Mouse (Mus musculus): Measurements from ENCODE around the gene Svs6. TPM values are rescaled to one million over a fixed set of nuclear protein-coding genes. Genes with fewer than 3 reads are reported as not detected.
"Not testable (repeated sequence)": the region's sequence is repeated elsewhere in the genome, so short reads cannot be mapped to it uniquely, and the experiment has no call there.

Svs6 gene
- polyA plus RNA-seq (2014; fragmentation: Nextera tagmentation; extraction: Ambion mirVana) = not detected in 2 replicates

DNA sequence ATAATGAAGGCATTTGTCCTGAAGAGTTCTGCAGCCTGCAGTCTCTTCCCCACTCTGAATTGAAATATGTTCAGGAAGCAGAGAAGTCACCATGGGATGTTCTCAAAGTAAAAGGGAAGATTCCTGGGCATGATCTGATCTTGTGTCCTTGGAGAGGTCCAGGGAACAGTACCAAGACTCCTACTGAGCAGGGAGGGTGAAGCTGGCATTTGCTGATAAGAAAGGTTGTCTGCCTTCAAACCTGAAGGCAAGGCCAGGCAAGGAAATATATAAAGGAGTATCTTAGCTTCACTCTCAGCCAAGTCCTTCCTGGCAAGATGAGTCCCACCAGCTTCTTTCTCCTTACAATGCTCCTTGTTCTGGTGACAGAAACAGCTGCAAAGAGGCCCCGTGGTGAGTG is at the start of gene Svs6:
Gene Svs6, plus strand, starts transcription at position 301 of the 400 bp plus-strand sequence.
- H3K27me3 ChIP-seq (ENCODE audit: control insufficient read depth, insufficient read depth, low read length); H3K9ac ChIP-seq (ENCODE audit: low read length): not testable (repeated sequence)
- WGBS = 88% methylated on average over 1 of the region's 1 CpGs

GRCm38 (mm10) chr2:164278359-164278758 is 38.2 kb upstream of the Svs6 start, which contains the start of gene Svs4:
Svs4 (minus strand) TSS chr2:164278459.
- Histone ChIP-seq H3K4me1 (ENCODE audit: control insufficient read depth, insufficient read depth, low read length) (no peaks in the 10 kb centered on the region), H3K4me2 (ENCODE audit: low read depth, severe bottlenecking) (no peak within 1 kb of the TSS), H3K9ac (ENCODE audit: low read length) (no peak within 1 kb of the TSS), H3K4me3 (ENCODE audit: low read depth, low read length) (no peak within 1 kb of the TSS), H3K27ac (replicated peaks; ENCODE audit: low read depth, low read length) (no peak within 1 kb of the TSS), H3K27me3 (ENCODE audit: control insufficient read depth, insufficient read depth, low read length) (no peaks in the 10 kb centered on the region), H3K36me3 (ENCODE audit: control insufficient read depth, insufficient read depth, low read length) (no peaks in the 10 kb centered on the region), H3K9me3 (ENCODE audit: control insufficient read depth, low read length) (no peaks in the 10 kb centered on the region)
- no peak for DNase-seq (ENCODE audit: low spot score)
- ATAC-seq (ENCODE audit: insufficient number of reproducible peaks, low FRiP score, low TSS enrichment, low read depth) = no peak
- WGBS = 95% methylated on average over 4 of the region's 4 CpGs

More for the DNA sequence above, at the start of gene Svs6:
- not testable (repeated sequence) for H3K36me3 ChIP-seq (ENCODE audit: control insufficient read depth, insufficient read depth, low read length); H3K4me1 ChIP-seq (ENCODE audit: control insufficient read depth, insufficient read depth, low read length); H3K4me2 ChIP-seq (ENCODE audit: low read depth, severe bottlenecking); ATAC-seq (ENCODE audit: insufficient number of reproducible peaks, low FRiP score, low TSS enrichment, low read depth); H3K27ac ChIP-seq (replicated peaks; ENCODE audit: low read depth, low read length); H3K4me3 ChIP-seq (ENCODE audit: low read depth, low read length); H3K9me3 ChIP-seq (ENCODE audit: control insufficient read depth, low read length); DNase-seq (ENCODE audit: low spot score)

- not testable (repeated sequence) for H3K36me3 ChIP-seq (ENCODE audit: control insufficient read depth, insufficient read depth, low read length); H3K4me1 ChIP-seq (ENCODE audit: control insufficient read depth, insufficient read depth, low read length); ATAC-seq (ENCODE audit: insufficient number of reproducible peaks, low FRiP score, low TSS enrichment, low read depth); H3K4me2 ChIP-seq (ENCODE audit: low read depth, severe bottlenecking); H3K27me3 ChIP-seq (ENCODE audit: control insufficient read depth, insufficient read depth, low read length); H3K9me3 ChIP-seq (ENCODE audit: control insufficient read depth, low read length); H3K9ac ChIP-seq (ENCODE audit: low read length); H3K27ac ChIP-seq (replicated peaks; ENCODE audit: low read depth, low read length); H3K4me3 ChIP-seq (ENCODE audit: low read depth, low read length); DNase-seq (ENCODE audit: low spot score)
- 88% methylated on average over 1 of the region's 1 CpGs for WGBS
Measured at GRCm38 (mm10) chr2:164288968-164289367, 27.6 kb upstream of the Svs6 start, which contains the start of gene Svs3a. Svs3a (plus strand) TSS chr2:164289268.

DNA sequence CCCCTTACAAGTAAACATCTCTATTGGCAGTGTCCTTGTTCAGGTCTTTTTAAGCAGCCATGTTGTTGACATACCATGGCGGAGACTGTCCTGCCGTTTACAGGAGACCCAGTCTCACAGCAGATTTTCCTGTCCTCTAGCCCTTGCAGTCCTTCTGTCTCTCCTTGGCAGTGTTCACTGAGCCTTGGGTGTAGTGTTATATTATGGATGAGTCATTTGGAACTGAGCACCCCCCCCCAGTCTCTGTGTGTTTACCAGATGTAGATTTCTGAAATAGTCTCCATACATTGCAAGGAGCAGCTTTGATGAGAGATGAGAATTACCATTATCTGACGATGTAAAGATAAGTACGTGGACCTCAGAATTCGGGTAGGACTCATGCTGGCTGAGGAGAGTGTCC is 4.0 kb upstream of the Svs6 start:
- Histone ChIP-seq H3K4me2 (ENCODE audit: low read depth, severe bottlenecking) (no peak overlapping the region), H3K4me3 (ENCODE audit: low read depth, low read length) (no peak overlapping the region), H3K27me3 (ENCODE audit: control insufficient read depth, insufficient read depth, low read length) (no peaks in the 10 kb centered on the region), H3K36me3 (ENCODE audit: control insufficient read depth, insufficient read depth, low read length) (no peaks in the 10 kb centered on the region), H3K9ac (ENCODE audit: low read length) (no peak overlapping the region), H3K9me3 (ENCODE audit: control insufficient read depth, low read length) (no peaks in the 10 kb centered on the region), H3K4me1 (ENCODE audit: control insufficient read depth, insufficient read depth, low read length) (no peaks in the 10 kb centered on the region), H3K27ac (replicated peaks; ENCODE audit: low read depth, low read length) (no peak overlapping the region)
- WGBS = 88% methylated on average over 5 of the region's 5 CpGs
- no peak for DNase-seq (ENCODE audit: low spot score)
- no peak for ATAC-seq (ENCODE audit: insufficient number of reproducible peaks, low FRiP score, low TSS enrichment, low read depth)

DNA sequence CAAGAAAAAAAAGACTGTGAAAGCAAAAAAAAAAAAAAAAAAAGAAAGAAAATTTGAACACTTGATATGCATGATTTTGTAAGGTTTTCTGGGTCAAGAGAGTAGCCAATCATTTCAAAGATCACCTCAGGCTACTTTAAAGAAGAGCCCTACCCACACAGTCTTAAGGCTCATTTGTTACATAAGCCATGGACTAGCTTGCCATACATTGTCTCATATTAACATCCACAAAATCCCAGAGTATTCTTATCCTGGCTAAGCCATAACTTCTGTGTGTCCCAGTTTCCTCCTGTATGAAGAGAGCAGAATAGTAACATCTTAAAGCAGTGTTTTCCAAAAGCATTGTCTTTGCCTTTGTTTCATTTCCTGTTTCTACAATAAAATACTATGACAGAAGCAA is 1.1 kb upstream of the Svs6 start:
- not testable (repeated sequence) for H3K9me3 ChIP-seq (ENCODE audit: control insufficient read depth, low read length); H3K9ac ChIP-seq (ENCODE audit: low read length); DNase-seq (ENCODE audit: low spot score); H3K36me3 ChIP-seq (ENCODE audit: control insufficient read depth, insufficient read depth, low read length); H3K4me2 ChIP-seq (ENCODE audit: low read depth, severe bottlenecking); H3K4me1 ChIP-seq (ENCODE audit: control insufficient read depth, insufficient read depth, low read length); ATAC-seq (ENCODE audit: insufficient number of reproducible peaks, low FRiP score, low TSS enrichment, low read depth); H3K27ac ChIP-seq (replicated peaks; ENCODE audit: low read depth, low read length); H3K4me3 ChIP-seq (ENCODE audit: low read depth, low read length); H3K27me3 ChIP-seq (ENCODE audit: control insufficient read depth, insufficient read depth, low read length)

- Histone ChIP-seq H3K27me3 (ENCODE audit: control insufficient read depth, insufficient read depth, low read length) (no peaks in the 10 kb centered on the region), H3K27ac (replicated peaks; ENCODE audit: low read depth, low read length) (no peak overlapping the region), H3K4me3 (ENCODE audit: low read depth, low read length) (no peak overlapping the region), H3K9me3 (ENCODE audit: control insufficient read depth, low read length) (no peaks in the 10 kb centered on the region), H3K9ac (ENCODE audit: low read length) (no peak overlapping the region), H3K4me1 (ENCODE audit: control insufficient read depth, insufficient read depth, low read length) (no peaks in the 10 kb centered on the region), H3K4me2 (ENCODE audit: low read depth, severe bottlenecking) (no peak overlapping the region), H3K36me3 (ENCODE audit: control insufficient read depth, insufficient read depth, low read length) (no peaks in the 10 kb centered on the region)
- ATAC-seq (ENCODE audit: insufficient number of reproducible peaks, low FRiP score, low TSS enrichment, low read depth) (no peak), DNase-seq (ENCODE audit: low spot score) (no peak)
- 91% methylated on average over 6 of the region's 6 CpGs for WGBS
Measured at GRCm38 (mm10) chr2:164320983-164321382, 4.4 kb downstream of the Svs6 start.

- not testable (repeated sequence) for H3K27ac ChIP-seq (replicated peaks; ENCODE audit: low read depth, low read length); H3K4me2 ChIP-seq (ENCODE audit: low read depth, severe bottlenecking); H3K27me3 ChIP-seq (ENCODE audit: control insufficient read depth, insufficient read depth, low read length); H3K9ac ChIP-seq (ENCODE audit: low read length); DNase-seq (ENCODE audit: low spot score); H3K9me3 ChIP-seq (ENCODE audit: control insufficient read depth, low read length); H3K4me1 ChIP-seq (ENCODE audit: control insufficient read depth, insufficient read depth, low read length); H3K4me3 ChIP-seq (ENCODE audit: low read depth, low read length); ATAC-seq (ENCODE audit: insufficient number of reproducible peaks, low FRiP score, low TSS enrichment, low read depth); H3K36me3 ChIP-seq (ENCODE audit: control insufficient read depth, insufficient read depth, low read length)
- 73% methylated on average over 3 of the region's 3 CpGs for WGBS
Measured at GRCm38 (mm10) chr2:164332440-164332839, 15.9 kb downstream of the Svs6 start, which contains the start of gene Svs5. Svs5 (plus strand) TSS chr2:164332740.

DNA sequence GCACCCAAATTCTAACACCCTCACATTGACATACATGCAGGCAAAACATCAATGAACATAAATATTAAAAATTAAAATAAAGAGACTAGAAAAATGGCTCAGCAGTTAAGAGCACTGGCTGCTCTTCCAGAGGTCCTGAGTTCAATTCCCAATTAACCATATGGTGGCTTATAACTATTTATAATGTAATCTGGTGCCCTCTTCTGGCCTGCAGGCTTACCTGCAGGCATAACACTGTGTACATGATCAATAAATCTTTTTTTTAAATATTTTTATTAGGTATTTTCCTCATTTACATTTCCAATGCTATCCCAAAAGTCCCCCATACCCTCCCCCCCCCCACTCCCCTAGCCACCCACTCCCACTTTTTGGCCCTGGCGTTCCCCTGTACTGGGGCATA is 27.2 kb downstream of the Svs6 start:
- DNase-seq (ENCODE audit: low spot score); H3K9me3 ChIP-seq (ENCODE audit: control insufficient read depth, low read length); H3K27me3 ChIP-seq (ENCODE audit: control insufficient read depth, insufficient read depth, low read length); H3K9ac ChIP-seq (ENCODE audit: low read length); H3K36me3 ChIP-seq (ENCODE audit: control insufficient read depth, insufficient read depth, low read length); H3K27ac ChIP-seq (replicated peaks; ENCODE audit: low read depth, low read length); ATAC-seq (ENCODE audit: insufficient number of reproducible peaks, low FRiP score, low TSS enrichment, low read depth); H3K4me1 ChIP-seq (ENCODE audit: control insufficient read depth, insufficient read depth, low read length); H3K4me3 ChIP-seq (ENCODE audit: low read depth, low read length); H3K4me2 ChIP-seq (ENCODE audit: low read depth, severe bottlenecking): not testable (repeated sequence)
- WGBS = 86% methylated on average over 1 of the region's 1 CpGs

GRCm38 (mm10) chr2:164347697-164348096 is 31.1 kb downstream of the Svs6 start:
- H3K36me3 ChIP-seq (ENCODE audit: control insufficient read depth, insufficient read depth, low read length); ATAC-seq (ENCODE audit: insufficient number of reproducible peaks, low FRiP score, low TSS enrichment, low read depth); DNase-seq (ENCODE audit: low spot score); H3K4me1 ChIP-seq (ENCODE audit: control insufficient read depth, insufficient read depth, low read length); H3K27me3 ChIP-seq (ENCODE audit: control insufficient read depth, insufficient read depth, low read length); H3K4me2 ChIP-seq (ENCODE audit: low read depth, severe bottlenecking); H3K9ac ChIP-seq (ENCODE audit: low read length); H3K9me3 ChIP-seq (ENCODE audit: control insufficient read depth, low read length); H3K4me3 ChIP-seq (ENCODE audit: low read depth, low read length); H3K27ac ChIP-seq (replicated peaks; ENCODE audit: low read depth, low read length): not testable (repeated sequence)
